Mouse (Mus musculus) lung, postnatal 10 days (tissue): ENCODE measurements around the gene Chst15.

Experiments
- DNase-seq: peaks from one replicate; pipeline ENCODE4 v3.0.0; 2021

Chst15 gene

GRCm38 (mm10) chr7:132335367-132335766, 18.3 kb upstream of the Chst15 start:
- no peak for DNase-seq

- no peak for DNase-seq
These were observed 16.1 kb upstream of the Chst15 start for GRCm38 (mm10) chr7:132333078-132333477.

- DNase-seq: peak; percentile 66
These were observed 15.1 kb upstream of the Chst15 start for GRCm38 (mm10) chr7:132332176-132332575.

- no peak for DNase-seq
These were observed 13.2 kb upstream of the Chst15 start for GRCm38 (mm10) chr7:132330179-132330578.

- no peak for DNase-seq
These were observed 11.6 kb upstream of the Chst15 start for GRCm38 (mm10) chr7:132328648-132329047.

- peak; percentile 78 for DNase-seq
These were observed 8.7 kb upstream of the Chst15 start for GRCm38 (mm10) chr7:132325549-132326331.

GRCm38 (mm10) chr7:132323430-132323829, 6.4 kb upstream of the Chst15 start:
- no peak for DNase-seq

GRCm38 (mm10) chr7:132321392-132321958, 4.4 kb upstream of the Chst15 start:
- no peak for DNase-seq

- peak; percentile 78 for DNase-seq
These were observed 660 bp downstream of the Chst15 start for GRCm38 (mm10) chr7:132316101-132317035.

GRCm38 (mm10) chr7:132315149-132316091, 1.6 kb downstream of the Chst15 start:
- peak; percentile 93 for DNase-seq

GRCm38 (mm10) chr7:132312396-132312795, 4.6 kb downstream of the Chst15 start:
- DNase-seq: no peak

- no peak for DNase-seq
These were observed 8.4 kb downstream of the Chst15 start for GRCm38 (mm10) chr7:132308537-132309191.

GRCm38 (mm10) chr7:132307722-132308271, 9.2 kb downstream of the Chst15 start:
- peak; percentile 47 for DNase-seq

- DNase-seq: no peak
These were observed 10.2 kb downstream of the Chst15 start for GRCm38 (mm10) chr7:132306671-132307412.

GRCm38 (mm10) chr7:132305492-132306375, 11.3 kb downstream of the Chst15 start:
- peak; percentile 32 for DNase-seq

GRCm38 (mm10) chr7:132304424-132305085, 12.5 kb downstream of the Chst15 start:
- no peak for DNase-seq

GRCm38 (mm10) chr7:132303988-132304387, 13.0 kb downstream of the Chst15 start:
- DNase-seq: no peak

- DNase-seq: peak; percentile 38
These were observed 14.4 kb downstream of the Chst15 start for GRCm38 (mm10) chr7:132302508-132303241.
